Mouse (Mus musculus) embryo, embryonic 11 days (tissue): ENCODE measurements around the gene Gm10577.
A peak's percentile ranks its signal among the peaks of the same experiment; 100 is the strongest.

Experiments
- DNase-seq: peaks from one replicate; pipeline ENCODE4 v3.0.0-alpha.2; 2015

The Gm10577 gene

DNA sequence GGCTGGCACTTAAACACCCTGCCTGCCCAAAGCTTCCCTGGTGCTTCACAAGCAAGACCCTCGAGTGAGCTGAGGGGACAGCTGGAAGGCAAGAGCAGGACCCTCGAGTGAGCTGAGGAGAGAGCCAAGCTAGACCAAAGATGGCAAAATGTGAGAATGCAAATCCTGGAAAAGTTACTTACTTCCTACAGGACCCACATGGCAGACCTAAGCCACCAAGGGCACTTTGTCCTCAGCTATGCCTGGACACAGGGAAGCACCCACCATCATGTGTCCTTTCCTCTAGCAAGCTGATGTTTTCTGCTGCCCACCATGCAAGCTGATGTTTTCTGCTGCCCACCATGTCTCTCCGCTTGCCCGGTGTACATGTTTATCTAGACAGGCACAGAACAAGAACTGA lies at the start of gene Gm10577:
Gm10577 (minus strand) TSS at position 101 of the 400 bp plus-strand sequence.
- DNase-seq, result no peak

DNA sequence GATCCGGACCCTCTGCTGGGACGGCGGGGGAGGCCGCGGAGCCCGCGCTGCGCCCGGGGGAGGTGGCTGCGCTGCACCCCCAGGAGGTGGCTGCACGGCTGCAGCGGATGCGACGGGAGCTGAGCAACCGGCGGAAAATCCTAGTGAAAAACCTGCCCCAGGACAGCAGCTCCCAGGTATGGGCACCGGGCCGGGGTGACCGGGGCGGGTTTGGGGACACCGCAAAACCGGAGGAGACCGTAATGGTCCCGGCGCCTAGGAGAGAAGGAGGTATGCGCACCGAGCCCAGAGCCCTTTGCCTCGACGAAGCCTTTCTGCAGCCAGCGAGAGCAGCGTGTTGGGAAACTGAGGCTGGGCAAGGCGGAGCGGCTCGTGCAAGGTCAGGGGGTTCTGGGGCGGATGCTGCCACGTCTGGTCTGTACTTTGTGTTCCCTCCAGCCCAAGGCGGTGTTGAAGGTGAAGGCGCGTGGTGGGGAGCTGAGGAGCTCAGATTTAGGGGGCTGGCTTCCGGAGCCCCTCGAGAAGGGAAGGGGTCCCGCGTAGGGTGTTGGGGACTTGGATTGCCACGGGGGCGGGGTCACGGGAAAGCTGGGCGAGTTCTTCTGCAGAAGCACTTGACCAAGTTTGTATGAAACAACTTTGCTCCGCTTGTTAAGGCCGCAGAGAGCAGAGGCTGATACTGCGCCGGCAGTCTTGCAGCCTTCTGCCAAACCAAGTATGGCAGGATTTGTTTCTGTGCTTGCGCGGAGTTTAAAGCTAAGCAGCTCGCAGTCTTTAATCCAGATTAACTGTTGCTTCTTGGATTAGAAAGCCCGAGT lies 48.9 kb upstream of the Gm10577 start:
- peak; percentile 65 for DNase-seq

DNA sequence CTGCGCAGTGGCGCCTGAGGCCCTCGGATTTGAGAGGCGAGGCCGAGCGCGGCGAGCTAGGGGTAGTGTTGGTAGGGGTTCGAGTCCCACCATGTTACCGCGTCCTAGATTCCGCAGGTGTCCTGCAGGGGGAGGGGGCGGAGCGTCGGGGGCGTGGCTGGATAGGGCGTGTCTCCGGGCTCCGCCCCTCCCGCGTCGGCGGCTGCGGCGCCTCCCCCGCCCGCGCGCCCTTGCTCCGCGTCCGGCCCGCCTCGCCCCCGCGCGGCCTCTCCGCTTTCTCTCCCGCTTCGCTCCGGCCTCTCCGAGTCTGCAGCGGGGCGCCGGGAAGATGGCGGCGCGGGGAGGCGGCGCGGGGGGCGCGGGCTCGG lies 48.3 kb upstream of the Gm10577 start, which contains the start of gene Raver2:
Raver2 (plus strand) TSS at position 198 of the 368 bp plus-strand sequence.
- peak; percentile 87 for DNase-seq

- no peak for DNase-seq
Observed at GRCm38 (mm10) chr4:101066401-101066800, 45.9 kb upstream of the Gm10577 start.

DNA sequence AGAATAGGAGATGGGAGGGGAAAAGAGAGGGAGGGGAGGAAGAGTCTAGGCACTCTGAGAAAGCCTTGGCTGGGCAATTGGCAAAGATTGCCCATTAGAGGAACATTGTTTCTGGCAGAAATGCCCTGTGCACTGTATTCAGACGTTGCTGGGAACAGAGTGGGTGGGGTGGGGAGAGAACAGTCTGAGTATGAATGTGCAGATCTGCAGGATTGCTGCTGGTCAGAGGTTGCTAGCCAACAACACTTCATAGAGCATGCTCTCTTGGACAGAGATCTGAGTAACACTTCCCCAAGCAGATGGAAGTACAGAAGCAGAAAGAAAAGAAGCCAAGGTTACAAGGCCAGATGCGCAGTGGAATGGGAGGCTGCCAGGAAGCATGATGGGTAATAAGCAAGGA lies 41.6 kb upstream of the Gm10577 start:
- no peak for DNase-seq

GRCm38 (mm10) chr4:101046576-101046975 lies 26.1 kb upstream of the Gm10577 start:
- no peak for DNase-seq

- DNase-seq, result no peak
Observed at GRCm38 (mm10) chr4:101044149-101044548, 23.7 kb upstream of the Gm10577 start.

GRCm38 (mm10) chr4:101043691-101044090 lies 23.2 kb upstream of the Gm10577 start:
- DNase-seq, result no peak

DNA sequence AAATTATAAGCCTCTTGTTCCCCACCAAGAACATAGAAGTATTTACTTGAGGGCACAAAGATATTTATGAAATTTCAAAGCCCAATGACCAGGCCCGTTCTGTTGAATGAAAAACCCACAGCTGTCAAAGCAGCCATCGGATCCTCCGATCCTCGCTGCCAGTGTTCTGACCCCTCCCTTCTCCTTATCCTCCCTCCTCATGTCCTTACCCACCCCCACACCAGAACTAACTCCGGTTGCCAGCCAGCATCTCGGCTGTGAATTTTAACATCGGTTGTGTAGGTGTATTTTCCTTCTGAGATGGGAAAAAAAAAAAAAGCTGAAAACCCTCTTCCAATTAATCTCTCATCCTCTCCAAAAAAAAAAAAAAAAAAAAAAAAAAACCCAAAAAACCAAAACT lies 16.7 kb upstream of the Gm10577 start:
- DNase-seq, result no peak

DNA sequence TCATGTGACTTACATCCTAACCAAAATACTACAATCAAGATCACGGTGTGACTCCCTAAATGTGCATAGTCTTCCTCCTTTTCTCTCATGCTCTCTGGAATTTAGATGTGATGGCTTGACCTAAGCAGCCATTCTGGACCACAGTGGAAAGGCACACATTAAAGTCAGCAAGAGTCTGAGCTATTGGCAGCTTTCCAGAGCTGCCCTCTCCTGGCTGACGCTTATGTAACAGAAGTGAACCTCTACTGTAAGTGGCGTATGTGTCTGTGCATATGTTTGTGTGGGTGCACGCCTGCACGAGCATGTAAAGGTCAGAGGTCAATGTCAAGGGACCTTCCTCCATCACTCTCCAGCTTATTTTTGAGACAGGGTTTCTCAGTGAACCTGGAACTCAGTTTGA lies 14.6 kb upstream of the Gm10577 start:
- no peak for DNase-seq

- DNase-seq, result no peak
Observed at GRCm38 (mm10) chr4:101033047-101033446, 12.6 kb upstream of the Gm10577 start.

DNA sequence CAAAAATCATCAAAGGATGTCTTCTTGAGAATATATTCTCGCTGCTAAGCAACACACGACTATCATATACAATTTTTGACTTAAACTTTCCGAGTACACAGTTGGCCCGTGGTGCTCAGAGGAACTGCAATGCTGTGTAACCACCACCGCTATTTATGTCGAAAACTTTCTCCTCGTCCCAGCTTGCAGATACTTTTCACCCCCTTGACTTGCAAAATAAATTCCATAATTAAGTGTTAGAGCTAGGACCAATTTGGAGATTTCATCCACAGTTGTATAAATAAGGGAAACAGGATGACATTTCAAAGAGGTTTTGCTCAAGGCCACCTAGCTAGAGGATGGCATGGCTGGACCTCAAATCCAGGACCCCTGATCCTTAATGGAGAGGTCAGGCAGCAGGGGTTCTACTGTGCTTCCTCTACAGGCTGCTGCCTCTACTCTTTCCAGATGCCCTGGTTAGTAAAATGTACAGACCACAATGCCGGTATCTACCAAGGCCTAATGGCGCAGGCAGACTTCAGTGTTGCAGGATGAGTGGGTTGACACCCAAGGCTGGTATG lies 7.4 kb upstream of the Gm10577 start:
- DNase-seq, result no peak

DNA sequence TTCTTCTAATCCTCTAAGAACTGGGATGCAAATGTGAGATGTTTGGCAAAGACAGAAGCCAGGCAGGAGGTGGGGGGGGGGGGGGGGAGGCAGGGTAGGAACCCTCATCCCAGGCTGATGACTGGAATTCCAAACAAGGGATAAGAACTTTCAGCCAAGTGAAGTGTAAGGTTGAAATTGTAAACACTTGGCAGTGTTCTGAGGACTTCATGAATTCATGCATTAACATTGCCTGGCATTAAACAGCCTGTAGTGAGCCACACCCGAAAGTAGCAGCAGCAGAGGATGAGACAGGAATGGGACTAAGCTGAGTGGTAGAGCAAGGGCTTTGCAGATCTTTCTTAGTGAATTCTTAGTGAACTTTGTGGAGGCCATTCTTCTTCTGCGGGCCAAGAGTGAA lies 6.5 kb upstream of the Gm10577 start:
- no peak for DNase-seq

GRCm38 (mm10) chr4:101026566-101026965 lies 6.1 kb upstream of the Gm10577 start:
- DNase-seq, result no peak

DNA sequence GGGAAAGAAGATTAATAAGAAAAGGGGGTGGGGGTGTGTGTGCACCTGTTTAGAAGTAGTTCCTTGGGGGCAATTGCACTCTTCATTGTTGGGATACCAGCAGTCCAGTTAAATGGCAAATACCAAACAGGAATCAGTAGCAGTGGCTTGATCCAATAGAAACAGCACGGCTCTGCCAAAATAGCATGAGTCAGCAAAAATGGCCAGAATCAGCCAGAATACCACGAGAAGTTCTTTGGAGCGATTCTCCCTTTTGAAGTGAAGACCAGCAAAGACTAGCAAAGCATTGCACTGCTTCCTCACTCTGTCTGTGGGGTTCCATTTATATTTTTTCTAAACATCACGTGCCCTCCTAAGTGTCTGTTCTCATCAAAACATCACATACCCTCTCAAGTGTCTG lies 2.7 kb downstream of the Gm10577 start:
- DNase-seq, result no peak

DNA sequence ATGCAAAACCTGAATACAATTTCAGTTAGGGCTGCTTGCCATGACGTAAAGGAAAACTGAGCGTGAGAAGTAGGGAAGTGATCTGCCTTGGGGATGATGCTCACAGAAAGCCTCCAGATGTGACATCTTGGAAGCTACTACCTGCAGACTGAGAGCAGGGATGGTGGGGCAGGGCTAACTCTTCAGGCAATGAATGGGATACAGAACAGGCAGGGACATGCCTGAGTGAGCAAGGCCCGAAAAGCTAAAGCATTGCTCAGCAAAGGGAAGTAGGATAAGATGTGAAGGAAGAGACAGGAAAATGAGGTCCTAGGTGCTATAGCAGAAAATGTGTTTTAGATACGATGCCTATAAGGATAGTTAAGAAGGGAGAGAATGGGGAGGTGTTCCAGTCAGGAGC lies 11.4 kb downstream of the Gm10577 start:
- no peak for DNase-seq

DNA sequence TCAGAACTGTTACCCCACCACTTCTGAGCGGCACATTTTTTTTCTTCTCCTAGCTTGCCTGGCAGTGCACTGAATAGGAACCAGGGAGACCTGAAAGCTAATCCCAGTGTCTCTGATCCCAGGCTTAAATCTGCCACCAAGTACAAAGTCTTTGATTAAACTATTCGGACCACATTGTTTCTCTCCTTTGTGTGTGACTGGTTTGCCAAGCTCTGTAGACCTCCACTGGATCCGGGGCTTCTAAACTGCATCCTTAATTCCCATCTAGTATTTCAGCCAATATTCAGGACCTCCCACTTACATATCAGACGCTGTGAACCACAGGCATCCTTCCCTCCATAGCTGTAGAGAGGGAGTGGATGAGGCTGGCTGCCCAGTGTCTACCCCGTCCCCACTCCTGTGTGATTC lies 12.1 kb downstream of the Gm10577 start:
- DNase-seq, result no peak

- no peak for DNase-seq
Observed at GRCm38 (mm10) chr4:101002961-101003360, 17.5 kb downstream of the Gm10577 start.

DNA sequence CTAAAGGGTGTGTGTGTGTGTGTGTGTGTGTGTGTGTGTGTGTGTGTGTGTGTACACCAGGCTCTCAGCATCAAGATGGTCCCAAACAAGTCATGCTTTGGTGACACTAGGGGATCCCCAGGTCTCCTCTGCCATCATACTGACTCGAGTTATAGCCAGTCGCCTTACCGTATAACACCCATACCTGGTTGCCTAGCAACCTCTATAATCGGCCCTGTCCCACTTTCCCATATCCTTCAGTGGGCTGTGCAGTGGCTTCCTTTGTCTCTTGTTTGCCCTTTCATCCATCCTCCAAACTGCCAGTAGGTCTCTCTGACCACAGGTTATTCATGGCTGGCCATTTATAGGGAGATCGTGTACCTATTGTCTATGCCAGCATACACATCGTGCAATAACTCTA lies 19.4 kb downstream of the Gm10577 start:
- no peak for DNase-seq

GRCm38 (mm10) chr4:101000622-101001021 lies 19.9 kb downstream of the Gm10577 start:
- DNase-seq, result no peak

DNA sequence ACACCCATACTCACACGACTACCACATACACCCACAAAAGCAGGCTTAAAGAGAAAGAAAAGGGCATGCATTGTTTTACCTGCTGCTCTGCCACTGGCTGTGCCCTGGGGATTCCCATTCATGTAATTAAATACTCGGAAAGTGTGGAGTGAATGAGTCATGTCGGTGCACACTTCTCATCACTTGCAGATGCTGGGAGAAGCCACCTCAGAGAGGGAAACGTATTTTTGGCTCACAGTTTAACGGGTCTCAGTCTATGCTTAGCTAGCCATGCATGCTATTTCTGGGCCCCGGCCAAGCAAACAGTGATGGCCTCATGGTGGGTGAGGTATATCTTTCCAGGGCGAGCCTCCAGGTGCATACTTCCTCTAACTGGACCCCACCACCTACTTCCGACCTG lies 21.6 kb downstream of the Gm10577 start:
- DNase-seq, result no peak

DNA sequence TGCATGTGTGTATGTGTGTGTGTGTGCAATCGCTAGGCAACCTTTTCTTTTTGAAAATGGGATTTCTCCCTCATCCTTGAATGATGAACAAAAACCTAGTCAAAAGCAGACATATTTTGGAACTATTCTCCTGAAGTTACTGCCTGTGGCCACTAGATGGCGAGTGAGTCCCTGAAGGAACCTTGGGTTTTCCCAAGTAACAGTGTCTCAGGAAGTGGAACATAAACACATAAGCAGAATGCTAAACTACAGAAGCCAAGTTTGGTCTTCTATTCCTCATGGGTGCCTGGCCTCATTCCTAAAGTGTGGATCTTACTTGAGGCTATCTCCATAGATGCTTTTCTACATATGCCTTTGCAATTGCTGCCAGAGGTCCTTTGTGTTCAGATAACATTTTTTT lies 22.4 kb downstream of the Gm10577 start:
- peak; percentile 74 for DNase-seq

DNA sequence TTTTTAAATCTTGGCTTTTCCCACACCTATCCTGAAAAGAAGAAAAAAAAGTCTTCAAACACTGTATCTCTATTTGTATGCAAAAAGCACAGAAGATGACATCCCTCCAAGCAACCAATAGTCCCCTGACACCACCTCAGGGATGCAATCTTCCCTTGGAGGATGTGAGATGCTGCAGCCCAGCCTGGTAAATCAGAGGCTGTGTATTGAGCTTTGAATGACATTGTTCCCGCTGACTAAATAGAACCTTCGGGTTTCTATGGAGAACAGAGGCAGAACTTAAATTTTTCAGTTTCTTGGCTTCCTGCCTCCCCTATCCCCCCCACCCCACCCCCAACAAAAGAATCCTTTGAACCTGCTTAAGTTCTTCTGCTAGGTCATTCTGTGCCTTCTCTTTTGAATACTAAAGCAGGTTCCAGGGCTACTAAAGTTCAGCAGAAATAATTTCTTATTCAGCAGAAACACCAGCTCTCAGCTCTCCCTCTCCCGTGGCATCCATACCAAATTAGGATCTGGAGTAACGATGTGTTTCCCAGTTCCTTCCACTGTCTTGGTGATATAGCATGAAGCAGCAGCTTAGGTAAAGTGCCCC lies 24.3 kb downstream of the Gm10577 start:
- DNase-seq, result no peak

DNA sequence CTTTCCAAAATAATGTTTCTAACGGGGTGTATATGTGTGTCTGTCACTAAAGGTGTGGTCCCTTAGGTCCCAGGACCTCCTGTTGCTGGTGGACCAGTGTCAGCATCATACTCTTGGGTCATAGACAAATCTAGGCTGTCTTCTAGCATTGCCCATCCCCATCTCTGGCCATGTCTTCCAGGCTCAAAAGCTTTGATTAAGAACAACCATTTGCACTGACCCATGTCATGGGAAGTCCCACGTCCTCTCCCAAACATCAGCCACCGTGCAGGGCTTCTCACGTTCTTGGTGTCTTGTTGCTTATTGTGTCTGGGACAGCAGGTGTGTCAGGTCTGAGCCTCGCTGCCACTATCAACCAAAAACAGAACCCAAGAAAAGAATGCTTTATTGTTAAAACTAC lies 24.9 kb downstream of the Gm10577 start:
- no peak for DNase-seq
